Mouse (Mus musculus): ENCODE measurements around the gene Grin2a. TPM values are rescaled to one million over a fixed set of nuclear protein-coding genes. Genes with fewer than 3 reads are reported as not detected.

The Grin2a gene
- total RNA-seq (2023) = not detected in 4 replicates

GRCm38 (mm10) chr16:9994951-9995813, at the start of gene Grin2a:
TSS of gene Grin2a (minus strand) at chr16:9995560.

Other genes starting within 250 kb of the Grin2a start
- gene Rpl39l, start 174.7 kb upstream of the Grin2a start, total RNA-seq (2023) = not detected in 4 replicates
- gene Atf7ip2, start 197.2 kb upstream of the Grin2a start, total RNA-seq (2023) = not detected in 4 replicates

All from B cell, adult 62 days (primary cell).